Mouse (Mus musculus): ENCODE data around the gene Selp. TPM values are rescaled to one million over a fixed set of nuclear protein-coding genes. Genes with fewer than 3 reads are reported as not detected.

Selp gene
- total RNA-seq, 2 experiments from 2014 or later, result not detected

GRCm38 (mm10) chr1:164176856-164177255, 61.8 kb downstream of the Selp start:
- DNase-seq (ENCODE audit: low spot score in 2 of 2), result no peak

- DNase-seq (ENCODE audit: low spot score in 2 of 2), result no peak
Measured at GRCm38 (mm10) chr1:164178429-164178828, 63.4 kb downstream of the Selp start.

GRCm38 (mm10) chr1:164184142-164184870, 69.2 kb downstream of the Selp start:
- peak; percentile 50 to 84 for DNase-seq (ENCODE audit: low spot score in 2 of 2)

GRCm38 (mm10) chr1:164184871-164185223, 69.8 kb downstream of the Selp start:
- DNase-seq (ENCODE audit: low spot score in 2 of 2), result no peak

- no peak for DNase-seq (ENCODE audit: low spot score in 2 of 2)
Measured at GRCm38 (mm10) chr1:164185316-164185715, 70.3 kb downstream of the Selp start.

- no peak for DNase-seq (ENCODE audit: low spot score in 2 of 2)
Measured at GRCm38 (mm10) chr1:164187002-164187560, 72.0 kb downstream of the Selp start.

GRCm38 (mm10) chr1:164199551-164199950, 84.5 kb downstream of the Selp start:
- DNase-seq (ENCODE audit: low spot score in 2 of 2), result no peak

Other genes with a start within 250 kb of the Selp start
- 10 to 100 TPM; 19.7 to 19.8 TPM for gene Scyl3, start 186.2 kb upstream of the Selp start, total RNA-seq (2021)
- gene BC055324, start 120.5 kb upstream of the Selp start, total RNA-seq (2021), result 1 to 10 TPM; 1.3 to 1.4 TPM
- gene Mettl18, start 120.4 kb upstream of the Selp start, total RNA-seq (2021), result 1 to 10 TPM; 7.4 to 7.6 TPM
- gene Sele, start 67.0 kb upstream of the Selp start, total RNA-seq (2021), result not detected
- gene Sell, start 53.3 kb upstream of the Selp start, total RNA-seq (2021), result not detected
- 1 to 10 TPM in 1 of 2 experiments, under 1 TPM in 1; 0.66 to 1.6 TPM for gene F5, start 36.6 kb downstream of the Selp start, total RNA-seq (2021)
- gene Slc19a2, start 133.8 kb downstream of the Selp start, total RNA-seq (2021), result 10 to 100 TPM; 12.6 to 14.8 TPM
- 10 to 100 TPM; 22.5 to 22.7 TPM for gene Ccdc181, start 160.3 kb downstream of the Selp start, total RNA-seq (2021)
- gene Nme7, start 188.9 kb downstream of the Selp start, total RNA-seq (2021), result 10 to 100 TPM; 23.3 to 23.6 TPM
- 10 to 100 TPM; 22.1 to 22.6 TPM for gene Blzf1, start 192.2 kb downstream of the Selp start, total RNA-seq (2021)